Mouse (Mus musculus): Measurements from ENCODE around the gene Echdc3.

GRCm38 (mm10) chr2:6261718-6262117 is 48.9 kb upstream of the Echdc3 start:
- TF ChIP-seq POLR2A (IDR thresholded peaks at IDR 0.05; ENCODE audit: borderline replicate concordance, extremely low read depth, insufficient read depth, insufficient read length, poor library complexity, severe bottlenecking): no peak
- no peak for TF ChIP-seq CTCF (IDR thresholded peaks at IDR 0.05; ENCODE audit: borderline replicate concordance, extremely low read depth, insufficient read depth, insufficient read length)

Measured in brain, embryonic 14.5 days (tissue).